Mouse (Mus musculus) fibroblast of lung, adult 2 months (primary cell): ENCODE data around the gene Kif17.

Experiments
- DNase-seq: peaks from one replicate; pipeline ENCODE4 v3.0.0-alpha.2; 2011; ENCODE audit warnings: low read depth

Kif17 gene

GRCm38 (mm10) chr4:138250088-138250960 is at the start of gene Kif17, which contains the start of gene Sh2d5:
Kif17 (plus strand) TSS chr4:138250435.
Sh2d5 (plus strand) TSS chr4:138250403.
- DNase-seq: no peak

GRCm38 (mm10) chr4:138200769-138201168 is 49.5 kb upstream of the Kif17 start:
- no peak for DNase-seq

- no peak for DNase-seq
Observed at GRCm38 (mm10) chr4:138201696-138202095, 48.5 kb upstream of the Kif17 start.

- DNase-seq: no peak
Observed at GRCm38 (mm10) chr4:138210116-138210515, 40.1 kb upstream of the Kif17 start.

GRCm38 (mm10) chr4:138213861-138214260 is 36.4 kb upstream of the Kif17 start:
- DNase-seq: peak; percentile 59

- DNase-seq: no peak
Observed at GRCm38 (mm10) chr4:138215671-138216199, 34.5 kb upstream of the Kif17 start.

- DNase-seq: peak; percentile 27
Observed at GRCm38 (mm10) chr4:138216200-138216890, 33.9 kb upstream of the Kif17 start, which contains the start of gene Hp1bp3. Hp1bp3 (plus strand) TSS chr4:138216296.

- peak; percentile 91 for DNase-seq
Observed at GRCm38 (mm10) chr4:138216891-138217392, 33.3 kb upstream of the Kif17 start.

- DNase-seq: no peak
Observed at GRCm38 (mm10) chr4:138217441-138217840, 32.8 kb upstream of the Kif17 start.

- no peak for DNase-seq
Observed at GRCm38 (mm10) chr4:138217951-138218685, 32.1 kb upstream of the Kif17 start.

- DNase-seq: no peak
Observed at GRCm38 (mm10) chr4:138219331-138219730, 30.9 kb upstream of the Kif17 start.

- no peak for DNase-seq
Observed at GRCm38 (mm10) chr4:138220761-138221160, 29.5 kb upstream of the Kif17 start.

GRCm38 (mm10) chr4:138221406-138221805 is 28.8 kb upstream of the Kif17 start:
- DNase-seq: no peak

- no peak for DNase-seq
Observed at GRCm38 (mm10) chr4:138222396-138222795, 27.8 kb upstream of the Kif17 start.

- DNase-seq: no peak
Observed at GRCm38 (mm10) chr4:138223623-138224022, 26.6 kb upstream of the Kif17 start.

- peak; percentile 49 for DNase-seq
Observed at GRCm38 (mm10) chr4:138246756-138247665, 3.2 kb upstream of the Kif17 start.

GRCm38 (mm10) chr4:138251819-138252218 is 1.6 kb downstream of the Kif17 start:
- DNase-seq: no peak

- DNase-seq: no peak
Observed at GRCm38 (mm10) chr4:138252231-138252630, 2.0 kb downstream of the Kif17 start.

- DNase-seq: no peak
Observed at GRCm38 (mm10) chr4:138257116-138257687, 7.0 kb downstream of the Kif17 start.

GRCm38 (mm10) chr4:138258663-138259062 is 8.4 kb downstream of the Kif17 start:
- no peak for DNase-seq
